Mouse (Mus musculus) thymus, adult 2 months (tissue): ENCODE results near the gene Lhb.

Source experiments
- CTCF ChIP-seq: fragments of 200-500 bp; IDR thresholded peaks from 2 replicates; pipeline ENCODE4 v1.5.1; 2012; ENCODE audit warnings: mild to moderate bottlenecking, control low read depth, low read length, moderate library complexity, borderline replicate concordance; ENCODE audit not compliant: control insufficient read depth, poor library complexity, insufficient read depth; ENCODE audit errors: extremely low read depth
- POLR2A ChIP-seq: fragments of 200-500 bp; IDR thresholded peaks from 2 replicates; pipeline ENCODE4 v1.6.1; 2012; ENCODE audit warnings: mild to moderate bottlenecking, low read length, control low read depth, moderate library complexity; ENCODE audit not compliant: control insufficient read depth, poor library complexity, insufficient read depth; ENCODE audit errors: extremely low read depth

- TF ChIP-seq CTCF: no peak
- TF ChIP-seq POLR2A: no peak
These were observed 15.8 kb downstream of the Lhb start for GRCm38 (mm10) chr7:45436444-45436843.
